Mouse (Mus musculus) myocyte (in vitro differentiated cells): ENCODE measurements around the gene Iqschfp.

Experiments
- E2F4 ChIP-seq: IDR thresholded peaks from one replicate; pipeline ENCODE4 v1.6.1; 2011; ENCODE audit warnings: mild to moderate bottlenecking, control low read depth, moderate library complexity; ENCODE audit not compliant: insufficient read depth
- POLR2A ChIP-seq: IDR thresholded peaks from one replicate; pipeline ENCODE4 v1.6.1; 2011; ENCODE audit warnings: low read depth, mild to moderate bottlenecking, control low read depth, moderate library complexity; ENCODE audit not compliant: insufficient read length
- POLR2AphosphoS2 ChIP-seq: IDR thresholded peaks from one replicate; pipeline ENCODE4 v1.6.1; 2011; ENCODE audit warnings: low read depth, control low read depth; ENCODE audit not compliant: insufficient read length
- REST ChIP-seq: IDR thresholded peaks from one replicate; pipeline ENCODE4 v1.6.1; 2011; ENCODE audit warnings: mild to moderate bottlenecking, control low read depth, moderate library complexity; ENCODE audit not compliant: insufficient read depth, insufficient read length
- TCF3 ChIP-seq: IDR thresholded peaks from one replicate; pipeline ENCODE4 v1.6.1; 2011; ENCODE audit warnings: low read depth, control low read depth; ENCODE audit not compliant: insufficient read length

DNA sequence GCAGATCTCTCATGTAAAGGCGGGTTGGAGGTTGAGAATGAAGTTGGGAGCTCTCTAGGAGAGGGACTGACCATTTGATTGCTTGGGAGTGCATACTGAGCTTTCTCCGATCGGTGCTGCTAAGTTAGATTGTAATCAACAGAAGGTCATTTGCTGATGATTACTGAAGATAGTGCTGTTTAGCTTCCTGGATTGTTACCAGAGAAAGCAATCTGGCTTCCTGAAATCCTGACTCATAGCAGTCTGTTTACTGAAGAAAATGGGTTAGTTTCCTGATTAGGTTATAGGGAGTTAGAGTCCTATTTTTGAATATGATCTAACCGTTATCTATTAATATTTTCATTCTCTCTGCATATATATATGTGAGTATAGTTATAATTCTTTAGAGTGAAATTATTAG, 209.3 kb downstream of the Iqschfp start:
- TF ChIP-seq POLR2A (no peak), E2F4 (no peak), POLR2AphosphoS2 (no peak), REST (no peak), TCF3 (no peak)
